Mouse (Mus musculus) gastrocnemius, postnatal 14 days (tissue): ENCODE results near the gene Rgs19. TPM values are rescaled to one million over a fixed set of nuclear protein-coding genes. Genes with fewer than 3 reads are reported as not detected.

Source experiments
- DNase-seq: peaks from one replicate; pipeline ENCODE4 v3.0.0; 2021; ENCODE audit warnings: mixed read lengths
- intact Hi-C: fragments of 180-260 bp; cut with DNase I; formaldehyde crosslinking; loops from one replicate; pipeline ENCODE4 v1.15.1; 2025; ENCODE audit warnings: low total_unique reads
- total RNA-seq, 2 experiments: library from RNA; stranded (reverse); gene quantifications; 2 replicates each; pipeline ENCODE4 v1.2.3; 2021

Rgs19 gene
- total RNA-seq, 2 experiments from 2014 or later, result 5.1 to 6.5 TPM

GRCm38 (mm10) chr2:181687586-181687985 is 6.2 kb downstream of the Rgs19 start:
- intact Hi-C loops, result no loop called here
- no peak for DNase-seq

GRCm38 (mm10) chr2:181685686-181686085 is 8.1 kb downstream of the Rgs19 start:
- no peak for DNase-seq
- intact Hi-C loops, result no loop called here

- no peak for DNase-seq
- intact Hi-C loops, result no loop called here
Observed at GRCm38 (mm10) chr2:181684713-181685112, 9.1 kb downstream of the Rgs19 start.

GRCm38 (mm10) chr2:181683381-181683780 is 10.4 kb downstream of the Rgs19 start:
- intact Hi-C loops, result no loop called here
- no peak for DNase-seq

GRCm38 (mm10) chr2:181681978-181682377 is 11.8 kb downstream of the Rgs19 start:
- intact Hi-C loops, result no loop called here
- DNase-seq, result no peak

GRCm38 (mm10) chr2:181680716-181681117 is 13.1 kb downstream of the Rgs19 start:
- no peak for DNase-seq
- intact Hi-C loops, result no loop called here

GRCm38 (mm10) chr2:181679951-181680715 is 13.6 kb downstream of the Rgs19 start, which contains the start of gene Tcea2:
Gene Tcea2, plus strand, starts transcription at chr2:181680310.
- intact Hi-C loops, result no loop called here

GRCm38 (mm10) chr2:181678780-181679179 is 15.0 kb downstream of the Rgs19 start:
- peak; percentile 72 for DNase-seq
- intact Hi-C loops, result no loop called here

More at GRCm38 (mm10) chr2:181679951-181680715, 13.6 kb downstream of the Rgs19 start, which contains the start of gene Tcea2:
- DNase-seq, result peak; percentile 68

GRCm38 (mm10) chr2:181677755-181678098 is 16.1 kb downstream of the Rgs19 start:
- intact Hi-C loops, result no loop called here
- DNase-seq, result no peak

- DNase-seq, result peak; percentile 44
- intact Hi-C loops, result no loop called here
Observed at GRCm38 (mm10) chr2:181677096-181677754, 16.6 kb downstream of the Rgs19 start.

- intact Hi-C loops, result no loop called here
- DNase-seq, result no peak
Observed at GRCm38 (mm10) chr2:181676424-181676823, 17.4 kb downstream of the Rgs19 start.

- intact Hi-C loops, result no loop called here
- peak; percentile 71 for DNase-seq
Observed at GRCm38 (mm10) chr2:181675454-181675853, 18.3 kb downstream of the Rgs19 start.

GRCm38 (mm10) chr2:181674934-181675333 is 18.8 kb downstream of the Rgs19 start:
- intact Hi-C loops, result no loop called here
- no peak for DNase-seq

- intact Hi-C loops, result no loop called here
- no peak for DNase-seq
Observed at GRCm38 (mm10) chr2:181673501-181673900, 20.3 kb downstream of the Rgs19 start.

GRCm38 (mm10) chr2:181671984-181672383 is 21.8 kb downstream of the Rgs19 start:
- no peak for DNase-seq
- intact Hi-C loops, result no loop called here

GRCm38 (mm10) chr2:181671326-181671725 is 22.5 kb downstream of the Rgs19 start, which contains the start of gene Sox18:
Gene Sox18, minus strand, starts transcription at chr2:181671640.
- intact Hi-C loops, result no loop called here
- peak; percentile 36 for DNase-seq

- intact Hi-C loops, result no loop called here
- DNase-seq, result no peak
Observed at GRCm38 (mm10) chr2:181670913-181671311, 22.9 kb downstream of the Rgs19 start.

GRCm38 (mm10) chr2:181670285-181670912 is 23.4 kb downstream of the Rgs19 start:
- intact Hi-C loops, result no loop called here
- no peak for DNase-seq

- intact Hi-C loops, result no loop called here
- no peak for DNase-seq
Observed at GRCm38 (mm10) chr2:181663298-181663630, 30.5 kb downstream of the Rgs19 start.

- intact Hi-C loops, result no loop called here
- no peak for DNase-seq
Observed at GRCm38 (mm10) chr2:181662620-181663297, 31.0 kb downstream of the Rgs19 start.
